Mouse (Mus musculus): ENCODE data around the gene Slc35a1. TPM values are rescaled to one million over a fixed set of nuclear protein-coding genes. Genes with fewer than 3 reads are reported as not detected.
"Not testable (repeated sequence)": the region's sequence is repeated elsewhere in the genome, so short reads cannot be mapped to it uniquely, and the experiment has no call there.

Gene Slc35a1
- polyA plus RNA-seq (2012; ENCODE audit: insufficient read depth, low replicate concordance) = 0.87 TPM in 1 of 2 replicates, not detected in the other

DNA sequence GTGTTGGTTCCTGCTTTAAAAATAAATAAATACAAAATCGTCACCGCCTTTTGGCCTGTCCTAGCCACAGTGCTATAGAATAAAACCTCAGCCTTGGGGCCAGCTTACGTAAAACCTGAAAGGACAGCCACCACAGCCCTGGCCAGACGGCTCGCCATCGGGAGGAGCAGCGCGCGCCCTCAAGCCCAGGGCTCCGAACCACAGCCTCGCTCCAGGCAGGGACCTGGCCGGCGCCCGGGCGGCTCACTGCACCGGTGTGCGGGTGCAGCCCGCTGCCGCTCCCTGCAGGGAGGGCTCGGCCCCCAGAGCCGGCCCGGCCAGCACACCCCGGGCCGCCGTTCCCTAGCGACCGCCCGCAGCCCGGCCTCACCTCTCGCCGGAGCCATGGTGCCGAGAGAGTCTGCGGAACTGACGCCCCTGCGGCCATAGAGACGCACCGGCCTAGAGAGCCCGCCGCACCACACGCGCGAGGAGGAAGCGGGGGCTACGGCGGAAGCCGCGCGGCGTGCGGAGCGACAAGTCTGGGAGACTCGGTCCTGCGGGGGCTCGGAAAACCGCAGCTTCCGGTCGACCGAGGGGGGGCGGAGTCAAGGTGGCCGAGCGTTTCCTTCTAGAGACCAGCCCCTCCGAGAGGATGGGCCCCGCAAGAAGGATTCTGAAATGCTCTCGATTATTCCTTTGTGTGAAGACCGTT lies at the start of gene Slc35a1:
TSS of gene Slc35a1 (minus strand) at position 565 of the 694 bp plus-strand sequence.
- Histone ChIP-seq H3K9me3 (no peaks in the 10 kb centered on the region), H3K4me1 (peaks cover 19% of the 10 kb centered on the region), H3K36me3 (replicated peaks; ENCODE audit: low read length) (peaks cover 12% of the 10 kb centered on the region), H3K4me3 (replicated peaks) (peak within 1 kb of the TSS; percentile 93), H3K27me3 (replicated peaks) (no peaks in the 10 kb centered on the region)
- TF ChIP-seq GATA1 (IDR thresholded peaks at IDR 0.05; ENCODE audit: borderline replicate concordance, low read length) (no peak), FLI1 (IDR thresholded peaks at IDR 0.05; ENCODE audit: low read length) (peak; percentile 58; the same call in 1 of the 2 replicates)

- peaks cover 7% of the 10 kb centered on the region; the same call in 1 of the 2 replicates for H3K9me3 ChIP-seq
- peaks cover 7% of the 10 kb centered on the region for H3K27me3 ChIP-seq (replicated peaks)
- H3K4me3 ChIP-seq (replicated peaks) = no peak overlapping the region
- TF ChIP-seq GATA1 (IDR thresholded peaks at IDR 0.05; ENCODE audit: borderline replicate concordance, low read length) (no peak), FLI1 (IDR thresholded peaks at IDR 0.05; ENCODE audit: low read length) (no peak)
- H3K4me1 ChIP-seq = peaks cover 11% of the 10 kb centered on the region
- H3K36me3 ChIP-seq (replicated peaks; ENCODE audit: low read length) = no peaks in the 10 kb centered on the region
Measured at GRCm38 (mm10) chr4:34734461-34734860, 47.2 kb upstream of the Slc35a1 start.

DNA sequence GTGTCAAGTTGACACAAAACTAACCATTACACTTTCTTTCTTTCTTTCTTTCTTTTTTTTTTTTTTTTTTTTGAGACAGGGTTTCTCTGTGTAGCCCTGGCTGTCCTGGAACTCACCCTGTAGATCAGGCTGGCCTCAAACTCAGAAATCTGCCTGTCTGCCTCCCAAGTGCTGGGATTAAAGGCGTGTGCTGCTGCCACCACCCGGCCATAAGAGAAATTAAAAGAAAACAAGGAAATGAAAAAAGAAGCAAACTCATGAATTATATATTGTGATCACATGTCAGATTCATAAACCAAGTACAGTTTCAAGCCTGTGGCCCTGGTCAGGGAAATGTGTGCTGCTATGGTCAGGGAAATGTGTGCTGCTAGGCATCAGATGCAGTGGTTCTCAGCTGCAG lies 46.2 kb upstream of the Slc35a1 start:
- not testable (repeated sequence) for H3K27me3 ChIP-seq (replicated peaks); H3K36me3 ChIP-seq (replicated peaks; ENCODE audit: low read length); H3K9me3 ChIP-seq
- Histone ChIP-seq H3K4me3 (replicated peaks) (peak overlapping the region; percentile 54), H3K4me1 (peaks cover 12% of the 10 kb centered on the region)

GRCm38 (mm10) chr4:34729851-34730341 lies 42.7 kb upstream of the Slc35a1 start, which contains the start of gene Cfap206:
Gene Cfap206 (minus strand): TSS chr4:34730206.
- H3K36me3 ChIP-seq (replicated peaks; ENCODE audit: low read length) = no peaks in the 10 kb centered on the region
- peaks cover 3% of the 10 kb centered on the region; the same call in 1 of the 2 replicates for H3K9me3 ChIP-seq
- no peak for TF ChIP-seq FLI1 (IDR thresholded peaks at IDR 0.05; ENCODE audit: low read length)
- TF ChIP-seq GATA1 (IDR thresholded peaks at IDR 0.05; ENCODE audit: borderline replicate concordance, low read length) = no peak
- H3K4me1 ChIP-seq = peaks cover 12% of the 10 kb centered on the region
- H3K4me3 ChIP-seq (replicated peaks) = peak within 1 kb of the TSS; percentile 94
- H3K27me3 ChIP-seq (replicated peaks) = peaks cover 5% of the 10 kb centered on the region

DNA sequence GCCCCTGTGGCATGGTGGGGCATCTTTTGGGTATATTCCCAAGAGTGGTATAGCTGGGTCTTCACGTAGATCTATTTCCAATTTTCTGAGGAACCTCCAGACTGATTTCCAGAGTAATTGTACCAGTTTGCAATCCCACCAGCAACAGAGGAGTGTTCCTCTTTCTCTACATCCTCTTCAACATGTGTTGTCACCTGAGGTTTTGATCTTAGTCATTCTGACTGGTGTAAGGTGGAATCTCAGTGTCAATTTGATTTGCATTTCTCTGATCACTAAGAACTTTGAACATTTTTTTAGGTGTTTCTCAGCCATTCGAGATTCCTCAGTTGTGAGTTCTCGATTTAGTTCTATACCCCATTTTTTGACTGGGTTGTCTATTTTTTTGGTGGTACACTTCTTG lies 38.5 kb upstream of the Slc35a1 start:
- not testable (repeated sequence) for H3K9me3 ChIP-seq; H3K4me3 ChIP-seq (replicated peaks); H3K4me1 ChIP-seq; H3K36me3 ChIP-seq (replicated peaks; ENCODE audit: low read length); H3K27me3 ChIP-seq (replicated peaks)

GRCm38 (mm10) chr4:34724306-34724705 lies 37.1 kb upstream of the Slc35a1 start:
- no peaks in the 10 kb centered on the region for H3K4me1 ChIP-seq
- H3K36me3 ChIP-seq (replicated peaks; ENCODE audit: low read length) = no peaks in the 10 kb centered on the region
- peaks cover 2% of the 10 kb centered on the region for H3K27me3 ChIP-seq (replicated peaks)
- H3K4me3 ChIP-seq (replicated peaks) = no peak overlapping the region
- peaks cover 18% of the 10 kb centered on the region for H3K9me3 ChIP-seq
- TF ChIP-seq FLI1 (IDR thresholded peaks at IDR 0.05; ENCODE audit: low read length) (no peak), GATA1 (IDR thresholded peaks at IDR 0.05; ENCODE audit: borderline replicate concordance, low read length) (no peak)

- H3K36me3 ChIP-seq (replicated peaks; ENCODE audit: low read length) = no peaks in the 10 kb centered on the region
- H3K9me3 ChIP-seq = peaks cover 23% of the 10 kb centered on the region
- H3K4me3 ChIP-seq (replicated peaks) = no peak overlapping the region
- H3K4me1 ChIP-seq = no peaks in the 10 kb centered on the region
- TF ChIP-seq GATA1 (IDR thresholded peaks at IDR 0.05; ENCODE audit: borderline replicate concordance, low read length) (no peak), FLI1 (IDR thresholded peaks at IDR 0.05; ENCODE audit: low read length) (no peak)
- peaks cover 2% of the 10 kb centered on the region for H3K27me3 ChIP-seq (replicated peaks)
Measured at GRCm38 (mm10) chr4:34723186-34723585, 35.9 kb upstream of the Slc35a1 start.

DNA sequence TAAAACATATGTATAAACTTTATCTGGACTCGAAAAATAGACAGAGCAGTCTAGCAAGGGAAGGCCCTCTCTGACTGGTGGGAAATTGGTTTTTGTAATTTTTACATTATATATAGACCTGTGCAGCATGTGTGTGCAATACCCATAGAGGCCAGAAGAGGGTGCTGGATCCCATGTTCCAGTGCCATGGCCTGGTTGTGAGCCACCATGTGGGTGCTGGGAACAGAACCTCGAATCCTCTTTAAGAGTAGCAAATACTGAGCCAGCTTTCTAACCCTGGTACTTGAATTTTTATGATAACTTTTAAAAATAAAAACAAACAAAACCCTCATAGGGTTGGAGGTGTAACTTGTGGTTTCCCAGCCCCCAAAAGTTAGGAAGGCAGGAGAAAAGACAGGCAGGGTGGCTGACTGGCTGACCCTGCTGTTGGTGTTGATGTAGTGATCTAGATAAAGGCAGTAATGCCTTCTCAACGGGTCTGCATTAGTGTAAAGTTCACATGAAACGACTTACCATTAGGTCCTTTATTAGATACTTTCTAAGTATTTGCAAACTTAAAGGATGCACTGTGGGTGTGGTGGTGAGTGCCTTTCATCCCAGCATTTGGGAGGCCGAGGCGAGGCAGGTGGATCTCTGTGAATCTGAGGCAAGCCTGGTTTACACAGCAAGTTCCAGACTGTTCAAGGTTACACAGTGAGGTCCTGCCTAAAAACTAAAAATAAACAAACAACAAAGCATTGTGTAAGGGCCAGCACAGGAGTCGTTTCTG lies 33.1 kb upstream of the Slc35a1 start:
- H3K4me3 ChIP-seq (replicated peaks) = no peak overlapping the region
- no peak for TF ChIP-seq FLI1 (IDR thresholded peaks at IDR 0.05; ENCODE audit: low read length)
- TF ChIP-seq GATA1 (IDR thresholded peaks at IDR 0.05; ENCODE audit: borderline replicate concordance, low read length) = no peak
- H3K9me3 ChIP-seq = peaks cover 32% of the 10 kb centered on the region
- peaks cover 2% of the 10 kb centered on the region for H3K27me3 ChIP-seq (replicated peaks)
- no peaks in the 10 kb centered on the region for H3K36me3 ChIP-seq (replicated peaks; ENCODE audit: low read length)
- no peaks in the 10 kb centered on the region for H3K4me1 ChIP-seq

DNA sequence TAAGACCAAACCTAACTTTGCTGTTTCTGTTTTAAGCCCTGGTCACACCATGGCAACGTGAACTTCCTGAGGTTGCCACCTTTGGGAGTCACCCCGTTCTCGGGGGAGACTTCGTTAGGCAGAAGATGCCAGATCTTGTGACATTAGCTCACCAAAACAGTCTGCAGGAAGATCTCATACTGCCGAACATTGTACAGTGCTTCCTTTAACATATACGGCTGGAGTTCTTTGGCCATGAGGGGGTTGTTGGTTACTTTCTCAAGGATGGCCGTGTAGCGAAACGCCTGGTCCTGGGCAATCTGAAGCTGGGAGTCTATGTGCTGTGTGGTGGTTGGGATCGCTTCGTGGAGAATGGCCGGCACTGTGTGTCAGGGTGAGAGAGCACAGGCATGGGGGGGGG lies 32.2 kb upstream of the Slc35a1 start:
- H3K9me3 ChIP-seq = peaks cover 32% of the 10 kb centered on the region
- H3K27me3 ChIP-seq (replicated peaks) = peaks cover 2% of the 10 kb centered on the region
- H3K4me3 ChIP-seq (replicated peaks) = no peak overlapping the region
- H3K4me1 ChIP-seq = no peaks in the 10 kb centered on the region
- no peaks in the 10 kb centered on the region for H3K36me3 ChIP-seq (replicated peaks; ENCODE audit: low read length)
- TF ChIP-seq FLI1 (IDR thresholded peaks at IDR 0.05; ENCODE audit: low read length) = no peak
- TF ChIP-seq GATA1 (IDR thresholded peaks at IDR 0.05; ENCODE audit: borderline replicate concordance, low read length) = no peak

GRCm38 (mm10) chr4:34715062-34715461 lies 27.8 kb upstream of the Slc35a1 start:
- Histone ChIP-seq H3K4me3 (replicated peaks) (no peak overlapping the region), H3K4me1 (no peaks in the 10 kb centered on the region), H3K27me3 (replicated peaks) (no peaks in the 10 kb centered on the region), H3K36me3 (replicated peaks; ENCODE audit: low read length) (no peaks in the 10 kb centered on the region), H3K9me3 (peaks cover 31% of the 10 kb centered on the region)
- no peak for TF ChIP-seq GATA1 (IDR thresholded peaks at IDR 0.05; ENCODE audit: borderline replicate concordance, low read length)
- no peak for TF ChIP-seq FLI1 (IDR thresholded peaks at IDR 0.05; ENCODE audit: low read length)
